In the genomic region with DNA sequence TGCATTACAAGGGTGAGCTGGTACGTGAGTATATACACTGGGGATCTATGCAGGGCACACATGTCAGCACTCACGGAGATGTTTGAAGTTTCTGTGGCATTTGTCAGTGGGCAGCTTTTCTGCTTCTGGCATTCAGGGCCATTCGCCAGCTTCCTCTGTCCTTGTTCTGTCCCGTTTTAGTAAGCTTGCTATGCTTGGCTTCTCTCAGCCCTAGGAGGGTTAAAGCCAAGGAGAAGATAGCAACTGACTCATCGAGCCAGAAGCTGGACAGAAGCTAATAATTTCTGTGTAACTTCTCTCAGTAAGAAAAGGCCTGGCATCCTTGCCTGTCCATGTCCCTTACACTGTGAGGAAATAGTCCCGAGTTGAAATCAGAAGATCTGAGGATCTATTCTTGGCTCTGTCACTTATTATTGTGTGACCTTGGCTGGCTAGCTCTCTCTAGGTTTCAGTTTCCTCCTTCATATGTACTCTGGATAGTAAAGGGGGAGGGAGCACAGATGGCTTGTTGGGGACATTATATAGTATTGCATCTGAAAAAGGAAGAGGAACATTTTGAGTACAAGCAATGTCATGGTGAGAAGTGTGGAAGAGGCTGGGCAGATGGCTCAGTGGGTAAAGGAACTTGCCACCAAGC, we compare ENCODE assay signal across 9 mouse cellular contexts. TPM values are rescaled to one million over a fixed set of nuclear protein-coding genes. Genes with fewer than 3 reads are reported as not detected.
DNase-seq lines count a peak whose midpoint lies in the region; ATAC-seq and TF ChIP-seq lines count a peak whose summit lies in the region.
"Had no signal": no experiment of that assay in that cellular context is flagged by ENCODE, and none has a peak within 500 bp of the region (broad histone marks: within the 10 kb centered on the region; RNA-seq: fewer than 3 reads in every experiment).

No protein-coding gene starts in this region.

- no peak overlapping the region for H3K9ac ChIP-seq in heart, embryonic 12.5 days
- no peak overlapping the region for H3K9ac ChIP-seq in intestine, embryonic 15.5 days

- H3K4me1 ChIP-seq in cerebellum, adult 2 months (ENCODE audit: control insufficient read depth, insufficient read depth, low read length), result peaks cover 7% of the 10 kb centered on the region; the same call in 1 of the 2 replicates
- peaks cover 17% of the 10 kb centered on the region for H3K4me1 ChIP-seq in heart, embryonic 12.5 days (replicated peaks)
- no peaks in the 10 kb centered on the region for H3K4me1 ChIP-seq in intestine, embryonic 15.5 days (replicated peaks)
- no peaks in the 10 kb centered on the region for H3K4me1 ChIP-seq in embryonic facial prominence, embryonic 10.5 days

- no peaks in the 10 kb centered on the region for H3K36me3 ChIP-seq in heart, embryonic 12.5 days
- H3K36me3 ChIP-seq in intestine, embryonic 15.5 days, result no peaks in the 10 kb centered on the region
- H3K36me3 ChIP-seq in embryonic facial prominence, embryonic 10.5 days (replicated peaks), result no peaks in the 10 kb centered on the region

- peak overlapping the region; percentile 12; the same call in 1 of the 2 replicates for H3K27ac ChIP-seq in cerebellum, adult 2 months (ENCODE audit: insufficient read depth, low read length)
- H3K27ac ChIP-seq in heart, embryonic 12.5 days (ENCODE audit: poor library complexity, severe bottlenecking), result peak overlapping the region; percentile 86
- no peak overlapping the region for H3K27ac ChIP-seq in intestine, embryonic 15.5 days
- H3K27ac ChIP-seq in embryonic facial prominence, embryonic 10.5 days (replicated peaks), result no peak overlapping the region
- H3K27ac ChIP-seq: kidney, postnatal 0 days had no signal

- ATAC-seq in heart, embryonic 12.5 days (ENCODE audit: insufficient number of reproducible peaks, low FRiP score), result no peak
- ATAC-seq in intestine, embryonic 15.5 days, result no peak

- 6% methylated on average over 6 of the region's 6 CpGs for WGBS in cerebellum, adult 2 months
- WGBS in heart, embryonic 12.5 days, result 36% methylated on average over 6 of the region's 6 CpGs
- WGBS in intestine, embryonic 15.5 days, result 67% methylated on average over 6 of the region's 6 CpGs
- 75% methylated on average over 6 of the region's 6 CpGs for WGBS in embryonic facial prominence, embryonic 10.5 days

- DNase-seq in lung, postnatal 10 days, result peak; percentile 38
- no peak for DNase-seq in lung, postnatal 36 days
- DNase-seq in cerebellum, adult 2 months, result peak; percentile 61 to 76
- peak; percentile 10 for DNase-seq in ovary, postnatal 36 days (ENCODE audit: low spot score)
- no peak for DNase-seq in embryonic facial prominence, embryonic 10.5 days (ENCODE audit: low spot score)
- DNase-seq in urinary bladder, adult 2 months (ENCODE audit: low spot score), result no peak

- no peak overlapping the region for H3K4me3 ChIP-seq in cerebellum, adult 2 months (replicated peaks; ENCODE audit: insufficient read depth, low read depth, low read length)
- H3K4me3 ChIP-seq in heart, embryonic 12.5 days, result no peak overlapping the region
- H3K4me3 ChIP-seq in intestine, embryonic 15.5 days (replicated peaks), result no peak overlapping the region
- no peak overlapping the region for H3K4me3 ChIP-seq in embryonic facial prominence, embryonic 10.5 days

- H3K9me3 ChIP-seq in heart, embryonic 12.5 days (replicated peaks), result no peaks in the 10 kb centered on the region
- no peaks in the 10 kb centered on the region for H3K9me3 ChIP-seq in intestine, embryonic 15.5 days
- H3K9me3 ChIP-seq in embryonic facial prominence, embryonic 10.5 days, result no peaks in the 10 kb centered on the region

- peak overlapping the region; percentile 35 for H3K4me2 ChIP-seq in heart, embryonic 12.5 days
- no peak overlapping the region for H3K4me2 ChIP-seq in intestine, embryonic 15.5 days (replicated peaks)

- no peak for TF ChIP-seq POLR2A in cerebellum, adult 2 months (IDR thresholded peaks at IDR 0.05; ENCODE audit: borderline replicate concordance, insufficient read depth, low read length)

- no peaks in the 10 kb centered on the region for H3K27me3 ChIP-seq in cerebellum, adult 2 months (ENCODE audit: control insufficient read depth, insufficient read depth, low read length)
- H3K27me3 ChIP-seq in heart, embryonic 12.5 days (replicated peaks), result no peaks in the 10 kb centered on the region
- H3K27me3 ChIP-seq in intestine, embryonic 15.5 days (replicated peaks), result no peaks in the 10 kb centered on the region
- no peaks in the 10 kb centered on the region for H3K27me3 ChIP-seq in embryonic facial prominence, embryonic 10.5 days (replicated peaks; ENCODE audit: low read depth, poor library complexity, severe bottlenecking)

- TF ChIP-seq CTCF in cerebellum, adult 2 months (IDR thresholded peaks at IDR 0.05; ENCODE audit: borderline replicate concordance, insufficient read depth, low read depth, low read length), result no peak

RNA-seq across cellular contexts. Expression of a gene that starts 22.9 kb away (rescaled TPM):
- polyA plus RNA-seq in cerebellum, adult 2 months (2012; rRNA removed), result 235 and 237 TPM in 2 replicates
- polyA plus RNA-seq in heart, embryonic 12.5 days (2016; fragmentation: Nextera tagmentation; extraction: Ambion mirVana), result 2.0 and 3.0 TPM in 2 replicates
- polyA plus RNA-seq in intestine, embryonic 15.5 days (2015; fragmentation: Nextera tagmentation; extraction: Ambion mirVana), result 4.6 TPM in 2 replicates
- polyA plus RNA-seq in embryonic facial prominence, embryonic 10.5 days (2016; fragmentation: Nextera tagmentation; extraction: Ambion mirVana), result 7.3 TPM in 2 replicates
- 8.6 and 11.3 TPM in 2 replicates for polyA plus RNA-seq in urinary bladder, adult 2 months (2012; rRNA removed)

RNA-seq across cellular contexts. Expression of a gene that starts 23.2 kb away (rescaled TPM):
- polyA plus RNA-seq in cerebellum, adult 2 months (2012; rRNA removed), result 98.5 and 107 TPM in 2 replicates
- 13.0 and 14.4 TPM in 2 replicates for polyA plus RNA-seq in heart, embryonic 12.5 days (2016; fragmentation: Nextera tagmentation; extraction: Ambion mirVana)
- polyA plus RNA-seq in intestine, embryonic 15.5 days (2015; fragmentation: Nextera tagmentation; extraction: Ambion mirVana), result 20.2 and 20.7 TPM in 2 replicates
- polyA plus RNA-seq in embryonic facial prominence, embryonic 10.5 days (2016; fragmentation: Nextera tagmentation; extraction: Ambion mirVana), result 8.4 and 9.1 TPM in 2 replicates
- 22.9 and 27.8 TPM in 2 replicates for polyA plus RNA-seq in urinary bladder, adult 2 months (2012; rRNA removed)

RNA-seq across cellular contexts. Expression of a gene that starts 51.7 kb away (rescaled TPM):
- 25.7 and 26.5 TPM in 2 replicates for polyA plus RNA-seq in cerebellum, adult 2 months (2012; rRNA removed)
- polyA plus RNA-seq in heart, embryonic 12.5 days (2016; fragmentation: Nextera tagmentation; extraction: Ambion mirVana), result 20.2 and 21.3 TPM in 2 replicates
- 89.4 and 100 TPM in 2 replicates for polyA plus RNA-seq in intestine, embryonic 15.5 days (2015; fragmentation: Nextera tagmentation; extraction: Ambion mirVana)
- polyA plus RNA-seq in embryonic facial prominence, embryonic 10.5 days (2016; fragmentation: Nextera tagmentation; extraction: Ambion mirVana), result 20.2 and 22.9 TPM in 2 replicates
- 15.4 and 17.5 TPM in 2 replicates for polyA plus RNA-seq in urinary bladder, adult 2 months (2012; rRNA removed)

Comparison
In these comparisons a context has a peak if more than half of its experiments do, and no peak if none do; other contexts are left out.
1. DNase-seq: peak in lung, postnatal 10 days (single experiment), cerebellum, adult 2 months (2 of 2) and ovary, postnatal 36 days (single experiment); none in lung, postnatal 36 days (single experiment), embryonic facial prominence, embryonic 10.5 days (single experiment) and urinary bladder, adult 2 months (single experiment).
2. H3K27ac ChIP-seq: peak in cerebellum, adult 2 months (single experiment) and heart, embryonic 12.5 days (single experiment); none in intestine, embryonic 15.5 days (single experiment) and embryonic facial prominence, embryonic 10.5 days (single experiment).
3. RNA of a gene that starts 22.9 kb away (polyA plus RNA-seq): 235 to 237 TPM in cerebellum, adult 2 months; 8.6 to 11.3 TPM in urinary bladder, adult 2 months, 7.3 TPM in embryonic facial prominence, embryonic 10.5 days, 4.6 TPM in intestine, embryonic 15.5 days and 2.0 to 3.0 TPM in heart, embryonic 12.5 days; every median in the first group is over 10 times any median in the second.